Mouse (Mus musculus) E14TG2a.4 (cell line): ENCODE results near the gene Sik3.

Experiments used
- CTCF ChIP-seq: conservative IDR thresholded peaks from 2 replicates; pipeline ENCODE4 v1.5.1; 2014; ENCODE audit warnings: low read length
- NANOG ChIP-seq: IDR thresholded peaks from 2 replicates; pipeline ENCODE4 v1.6.1; 2014; ENCODE audit warnings: borderline replicate concordance, low read length, mixed read lengths
- POU5F1 ChIP-seq: IDR thresholded peaks from 2 replicates; pipeline ENCODE4 v1.6.1; 2014; ENCODE audit warnings: low read length, borderline replicate concordance

DNA sequence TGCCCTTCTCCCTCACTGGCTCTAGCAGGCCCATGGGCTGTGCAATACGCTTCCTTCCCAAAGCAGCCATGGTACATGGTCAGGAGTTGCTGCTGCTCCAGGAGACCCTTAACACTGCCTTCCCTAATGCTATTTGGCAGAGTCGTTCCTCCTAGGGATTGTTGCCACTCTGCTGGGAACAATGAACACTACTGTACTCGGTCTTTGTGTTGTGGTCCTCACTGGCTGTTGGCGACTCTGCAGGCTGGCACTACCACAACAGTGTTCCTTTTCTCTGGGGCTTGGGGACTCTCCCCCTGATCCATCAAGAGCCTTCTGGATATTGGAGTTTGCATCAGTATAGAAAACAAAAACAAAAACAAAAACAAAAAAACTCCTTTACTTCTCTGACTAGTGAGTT lies 13.6 kb upstream of the Sik3 start:
- TF ChIP-seq CTCF: no peak
- TF ChIP-seq POU5F1: no peak
- TF ChIP-seq NANOG: no peak
